Mouse (Mus musculus): ENCODE results near the gene 2610528A11Rik.

DNA sequence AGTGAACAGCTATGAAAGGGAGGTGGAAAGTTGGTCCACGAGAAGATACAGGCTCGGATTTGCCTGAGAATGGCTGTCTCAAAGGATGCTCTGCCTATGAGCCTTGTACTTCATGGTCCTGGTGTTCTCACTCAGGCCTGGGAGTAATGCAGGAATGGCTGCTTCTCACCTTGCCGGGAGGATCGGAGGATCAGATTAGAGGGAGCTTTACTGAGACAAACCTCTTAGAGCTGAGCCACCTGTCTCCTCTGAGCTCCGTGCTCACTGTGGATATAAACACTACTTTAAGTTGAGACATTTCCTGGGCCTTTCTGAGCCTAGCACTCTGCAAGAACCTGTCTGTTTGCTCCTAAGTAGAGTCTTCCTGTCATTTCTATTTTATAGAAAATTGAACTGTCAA, 12.3 kb downstream of the 2610528A11Rik start:
- TF ChIP-seq CTCF (IDR thresholded peaks at IDR 0.05; ENCODE audit: extremely low read depth, insufficient read length, insufficient replicate concordance, low read depth, low read length) (no peak), POLR2A (IDR thresholded peaks at IDR 0.05; ENCODE audit: low read depth, low read length) (no peak)
